Mouse (Mus musculus): ENCODE results near the gene Alkbh6. TPM values are rescaled to one million over a fixed set of nuclear protein-coding genes. Genes with fewer than 3 reads are reported as not detected.

The Alkbh6 gene
- polyA plus RNA-seq, 1 experiment from 2014 or later: 128 TPM

GRCm38 (mm10) chr7:30335688-30336087 lies 27.2 kb downstream of the Alkbh6 start:
- ATAC-seq: no peak
- H3K4me2 ChIP-seq (replicated peaks): no peak overlapping the region
- peaks cover 21% of the 10 kb centered on the region for H3K4me1 ChIP-seq (replicated peaks)
- H3K27ac ChIP-seq: no peak overlapping the region
- WGBS: 78% methylated on average over 6 of the region's 6 CpGs
- H3K36me3 ChIP-seq: no peaks in the 10 kb centered on the region
- H3K27me3 ChIP-seq: peaks cover 37% of the 10 kb centered on the region
- no peak overlapping the region for H3K4me3 ChIP-seq (replicated peaks)
- H3K9me3 ChIP-seq: no peaks in the 10 kb centered on the region
- no peak overlapping the region for H3K9ac ChIP-seq (replicated peaks)

- 3% methylated on average over 9 of the region's 9 CpGs for WGBS
- peak; percentile 43; the same call in 1 of the 2 replicates for ATAC-seq
- H3K27ac ChIP-seq: no peak overlapping the region
- H3K4me1 ChIP-seq (replicated peaks): peaks cover 17% of the 10 kb centered on the region
- no peak overlapping the region for H3K4me3 ChIP-seq (replicated peaks)
- H3K36me3 ChIP-seq: no peaks in the 10 kb centered on the region
- H3K27me3 ChIP-seq: peaks cover 37% of the 10 kb centered on the region
- no peaks in the 10 kb centered on the region for H3K9me3 ChIP-seq
- H3K9ac ChIP-seq (replicated peaks): no peak overlapping the region
- no peak overlapping the region for H3K4me2 ChIP-seq (replicated peaks)
These were observed 27.9 kb downstream of the Alkbh6 start for GRCm38 (mm10) chr7:30336384-30336783.

- H3K4me2 ChIP-seq (replicated peaks): no peak overlapping the region
- peaks cover 37% of the 10 kb centered on the region for H3K27me3 ChIP-seq
- no peaks in the 10 kb centered on the region for H3K36me3 ChIP-seq
- ATAC-seq: no peak
- no peak overlapping the region for H3K9ac ChIP-seq (replicated peaks)
- no peak overlapping the region for H3K4me3 ChIP-seq (replicated peaks)
- WGBS: 73% methylated on average over 5 of the region's 5 CpGs
- no peak overlapping the region for H3K27ac ChIP-seq
- no peaks in the 10 kb centered on the region for H3K9me3 ChIP-seq
- H3K4me1 ChIP-seq (replicated peaks): no peaks in the 10 kb centered on the region
These were observed 31.1 kb downstream of the Alkbh6 start for GRCm38 (mm10) chr7:30339432-30340109.

- no peaks in the 10 kb centered on the region for H3K36me3 ChIP-seq
- H3K27ac ChIP-seq: no peak overlapping the region
- H3K9me3 ChIP-seq: no peaks in the 10 kb centered on the region
- H3K27me3 ChIP-seq: peaks cover 64% of the 10 kb centered on the region
- no peak overlapping the region for H3K4me3 ChIP-seq (replicated peaks)
- no peak for ATAC-seq
- no peak overlapping the region for H3K4me2 ChIP-seq (replicated peaks)
- H3K9ac ChIP-seq (replicated peaks): no peak overlapping the region
- peaks cover 6% of the 10 kb centered on the region for H3K4me1 ChIP-seq (replicated peaks)
- WGBS: 27% methylated on average over 21 of the region's 21 CpGs
These were observed 38.3 kb downstream of the Alkbh6 start for GRCm38 (mm10) chr7:30346635-30347379.

GRCm38 (mm10) chr7:30347828-30348227 lies 39.3 kb downstream of the Alkbh6 start:
- ATAC-seq: peak; percentile 66
- Histone ChIP-seq H3K9me3 (no peaks in the 10 kb centered on the region), H3K4me2 (replicated peaks) (peak overlapping the region; percentile 45), H3K9ac (replicated peaks) (0 out of 2 replicates have a peak overlapping the region, but pooled peaks have one; percentile 25), H3K36me3 (no peaks in the 10 kb centered on the region), H3K4me1 (replicated peaks) (peaks cover 6% of the 10 kb centered on the region), H3K4me3 (replicated peaks) (no peak overlapping the region), H3K27me3 (peaks cover 57% of the 10 kb centered on the region), H3K27ac (no peak overlapping the region)
- WGBS: 2% methylated on average over 30 of the region's 30 CpGs

- no peak overlapping the region for H3K4me3 ChIP-seq (replicated peaks)
- 19% methylated on average over 6 of the region's 6 CpGs for WGBS
- H3K9ac ChIP-seq (replicated peaks): no peak overlapping the region
- no peak overlapping the region for H3K27ac ChIP-seq
- ATAC-seq: peak; percentile 62; the same call in 1 of the 2 replicates
- H3K4me2 ChIP-seq (replicated peaks): no peak overlapping the region
- H3K4me1 ChIP-seq (replicated peaks): peaks cover 34% of the 10 kb centered on the region
- peaks cover 37% of the 10 kb centered on the region for H3K36me3 ChIP-seq
- H3K9me3 ChIP-seq: no peaks in the 10 kb centered on the region
- peaks cover 26% of the 10 kb centered on the region for H3K27me3 ChIP-seq
These were observed 44.8 kb downstream of the Alkbh6 start for GRCm38 (mm10) chr7:30353279-30353822.

- H3K4me1 ChIP-seq (replicated peaks): peaks cover 41% of the 10 kb centered on the region
- H3K27me3 ChIP-seq: peaks cover 19% of the 10 kb centered on the region; the same call in 1 of the 2 replicates
- no peak overlapping the region for H3K4me3 ChIP-seq (replicated peaks)
- no peaks in the 10 kb centered on the region for H3K9me3 ChIP-seq
- no peak overlapping the region for H3K27ac ChIP-seq
- no peak overlapping the region for H3K9ac ChIP-seq (replicated peaks)
- H3K4me2 ChIP-seq (replicated peaks): no peak overlapping the region
- WGBS: 72% methylated on average over 4 of the region's 4 CpGs
- H3K36me3 ChIP-seq: peaks cover 38% of the 10 kb centered on the region
- ATAC-seq: 0 out of 2 replicates have a peak, but pooled peaks have one; percentile 28
These were observed 45.5 kb downstream of the Alkbh6 start for GRCm38 (mm10) chr7:30354059-30354458.

GRCm38 (mm10) chr7:30358378-30359186 lies 50.1 kb downstream of the Alkbh6 start:
- H3K4me3 ChIP-seq (replicated peaks): no peak overlapping the region
- WGBS: 68% methylated on average over 7 of the region's 7 CpGs
- no peaks in the 10 kb centered on the region for H3K27me3 ChIP-seq
- no peak for ATAC-seq
- H3K27ac ChIP-seq: no peak overlapping the region
- H3K4me1 ChIP-seq (replicated peaks): peaks cover 81% of the 10 kb centered on the region
- peaks cover 56% of the 10 kb centered on the region for H3K36me3 ChIP-seq
- H3K9me3 ChIP-seq: no peaks in the 10 kb centered on the region
- peak overlapping the region; percentile 20 for H3K4me2 ChIP-seq (replicated peaks)
- peak overlapping the region; percentile 41; the same call in 1 of the 2 replicates for H3K9ac ChIP-seq (replicated peaks)

GRCm38 (mm10) chr7:30359276-30359865 lies 50.9 kb downstream of the Alkbh6 start:
- H3K4me3 ChIP-seq (replicated peaks): no peak overlapping the region
- WGBS: 91% methylated on average over 31 of the region's 31 CpGs
- H3K4me2 ChIP-seq (replicated peaks): peak overlapping the region; percentile 20
- H3K36me3 ChIP-seq: peaks cover 56% of the 10 kb centered on the region
- H3K27ac ChIP-seq: no peak overlapping the region
- peaks cover 76% of the 10 kb centered on the region for H3K4me1 ChIP-seq (replicated peaks)
- H3K27me3 ChIP-seq: peaks cover 4% of the 10 kb centered on the region; the same call in 1 of the 2 replicates
- ATAC-seq: no peak
- peak overlapping the region; percentile 32; the same call in 1 of the 2 replicates for H3K9ac ChIP-seq (replicated peaks)
- H3K9me3 ChIP-seq: no peaks in the 10 kb centered on the region

GRCm38 (mm10) chr7:30360028-30360427 lies 51.5 kb downstream of the Alkbh6 start:
- whole genome bisulfite sequencing: 94% methylated on average over 17 of the region's 17 CpGs
- Histone ChIP-seq H3K9me3 (no peaks in the 10 kb centered on the region), H3K9ac (replicated peaks) (no peak overlapping the region), H3K4me2 (replicated peaks) (peak overlapping the region; percentile 88), H3K27me3 (peaks cover 8% of the 10 kb centered on the region), H3K36me3 (peaks cover 49% of the 10 kb centered on the region), H3K4me3 (replicated peaks) (no peak overlapping the region), H3K4me1 (replicated peaks) (peaks cover 72% of the 10 kb centered on the region), H3K27ac (no peak overlapping the region)
- ATAC-seq: no peak

GRCm38 (mm10) chr7:30362652-30363343 lies 54.3 kb downstream of the Alkbh6 start, which contains the start of gene Lrfn3:
Lrfn3 (minus strand) TSS chr7:30362772.
- peaks cover 24% of the 10 kb centered on the region for H3K36me3 ChIP-seq
- 1% methylated on average over 47 of the region's 55 CpGs for WGBS

More at GRCm38 (mm10) chr7:30362652-30363343, 54.3 kb downstream of the Alkbh6 start, which contains the start of gene Lrfn3:
- Histone ChIP-seq H3K4me2 (replicated peaks) (peak within 1 kb of the TSS; percentile 88), H3K9ac (replicated peaks) (peak within 1 kb of the TSS; percentile 96), H3K4me1 (replicated peaks) (peaks cover 56% of the 10 kb centered on the region), H3K9me3 (no peaks in the 10 kb centered on the region), H3K27me3 (peaks cover 8% of the 10 kb centered on the region), H3K4me3 (replicated peaks) (peak within 1 kb of the TSS; percentile 82), H3K27ac (peak within 1 kb of the TSS; percentile 64)
- peak; percentile 76 for ATAC-seq

All from midbrain, embryonic 13.5 days (tissue).